Mouse (Mus musculus) forebrain, embryonic 12.5 days (tissue): ENCODE results near the gene Timm13. TPM values are rescaled to one million over a fixed set of nuclear protein-coding genes. Genes with fewer than 3 reads are reported as not detected.

Experiments used
- polyA plus RNA-seq: library from polyadenylated mRNA; unstranded; fragments of >200 nt; fragmentation: Nextera tagmentation; extraction: Ambion mirVana; gene quantifications from 2 replicates; pipeline ENCODE4 v1.2.1, GENCODE M21; 2016

Timm13 gene
- polyA plus RNA-seq, 1 experiment from 2014 or later: 314 TPM

Other genes with a start within 250 kb of the Timm13 start
- gene Btbd2, start 243.9 kb downstream of the Timm13 start, polyA plus RNA-seq: 84.3 and 85.1 TPM in 2 replicates
- 74.4 and 75.4 TPM in 2 replicates for gene Mknk2, start 222.9 kb downstream of the Timm13 start, polyA plus RNA-seq
- 52.4 and 54.1 TPM in 2 replicates for gene Mob3a, start 199.0 kb downstream of the Timm13 start, polyA plus RNA-seq
- gene Izumo4, start 198.8 kb downstream of the Timm13 start, polyA plus RNA-seq: 20.6 and 21.6 TPM in 2 replicates
- 87.5 and 89.3 TPM in 2 replicates for gene Ap3d1, start 158.7 kb downstream of the Timm13 start, polyA plus RNA-seq
- gene Dot1l, start 145.8 kb downstream of the Timm13 start, polyA plus RNA-seq: 27.6 and 28.2 TPM in 2 replicates
- gene Sf3a2, start 102.8 kb downstream of the Timm13 start, polyA plus RNA-seq: 77.1 and 89.4 TPM in 2 replicates
- gene Plekhj1, start 102.3 kb downstream of the Timm13 start, polyA plus RNA-seq: 152 and 156 TPM in 2 replicates
- gene Amh, start 95.7 kb downstream of the Timm13 start, polyA plus RNA-seq: 0.15 TPM in 1 of 2 replicates, not detected in the other
- gene Jsrp1, start 87.5 kb downstream of the Timm13 start, polyA plus RNA-seq: 0.27 and 0.36 TPM in 2 replicates
- gene Oaz1, start 74.3 kb downstream of the Timm13 start, polyA plus RNA-seq: 1,463 and 1,490 TPM in 2 replicates
- gene Lingo3, start 56.9 kb downstream of the Timm13 start, polyA plus RNA-seq: 1.5 and 1.7 TPM in 2 replicates
- 274 and 289 TPM in 2 replicates for gene Lsm7, start 45.8 kb downstream of the Timm13 start, polyA plus RNA-seq
- 43.3 and 44.0 TPM in 2 replicates for gene Sppl2b, start 45.7 kb downstream of the Timm13 start, polyA plus RNA-seq
- gene Tmprss9, start 29.1 kb downstream of the Timm13 start, polyA plus RNA-seq: 0.06 and 0.08 TPM in 2 replicates
- 67.7 and 73.8 TPM in 2 replicates for gene Lmnb2, start 17.3 kb upstream of the Timm13 start, polyA plus RNA-seq
- 8.2 and 9.8 TPM in 2 replicates for gene Gadd45b, start 29.1 kb upstream of the Timm13 start, polyA plus RNA-seq
- gene Gng7, start 114.0 kb upstream of the Timm13 start, polyA plus RNA-seq: 9.8 and 11.0 TPM in 2 replicates
- 8.7 and 11.6 TPM in 2 replicates for gene Diras1, start 124.7 kb upstream of the Timm13 start, polyA plus RNA-seq
- gene Slc39a3, start 136.5 kb upstream of the Timm13 start, polyA plus RNA-seq: 29.2 and 32.8 TPM in 2 replicates
- 262 and 280 TPM in 2 replicates for gene Sgta, start 159.2 kb upstream of the Timm13 start, polyA plus RNA-seq
- gene Thop1, start 169.1 kb upstream of the Timm13 start, polyA plus RNA-seq: 65.0 and 69.2 TPM in 2 replicates
- gene Creb3l3, start 197.9 kb upstream of the Timm13 start, polyA plus RNA-seq: 0.46 and 0.69 TPM in 2 replicates
- gene Map2k2, start 204.9 kb upstream of the Timm13 start, polyA plus RNA-seq: 208 and 210 TPM in 2 replicates
- 12.4 and 13.5 TPM in 2 replicates for gene Zbtb7a, start 234.3 kb upstream of the Timm13 start, polyA plus RNA-seq